Mouse (Mus musculus) forebrain, embryonic 12.5 days (tissue): ENCODE results near the gene Retsat. TPM values are rescaled to one million over a fixed set of nuclear protein-coding genes. Genes with fewer than 3 reads are reported as not detected.

Source experiments
- ATAC-seq: fragments of 200-750 bp; cut with Nextera tagmentation; 2 replicates; pipeline ENCODE4 v1.8.0; 2017; ENCODE audit warnings: moderate TSS enrichment; ENCODE audit not compliant: low FRiP score
- H3K27ac ChIP-seq: fragments of 300-500 bp; sonication (generic); 2 replicates; pipeline ENCODE4 v1.5.1; 2016; ENCODE audit warnings: mild to moderate bottlenecking
- H3K27me3 ChIP-seq: fragments of 300-500 bp; sonication (generic); 2 replicates; pipeline ENCODE4 v1.6.1; 2016; ENCODE audit warnings: mild to moderate bottlenecking
- H3K36me3 ChIP-seq: fragments of 300-500 bp; sonication (generic); replicated peaks from 2 replicates; pipeline ENCODE4 v1.6.1; 2016; ENCODE audit warnings: mild to moderate bottlenecking
- H3K4me1 ChIP-seq: fragments of 300-500 bp; sonication (generic); 2 replicates; pipeline ENCODE4 v1.6.1; 2016
- H3K4me2 ChIP-seq: fragments of 300-500 bp; sonication (generic); 2 replicates; pipeline ENCODE4 v1.6.1; 2016; ENCODE audit warnings: mild to moderate bottlenecking, moderate library complexity
- H3K4me3 ChIP-seq: fragments of 300-500 bp; sonication (generic); replicated peaks from 2 replicates; pipeline ENCODE4 v1.5.1; 2016; ENCODE audit warnings: mild to moderate bottlenecking
- H3K9ac ChIP-seq: fragments of 300-500 bp; sonication (generic); 2 replicates; pipeline ENCODE4 v1.6.1; 2016; ENCODE audit warnings: mild to moderate bottlenecking
- H3K9me3 ChIP-seq: fragments of 300-500 bp; sonication (generic); 2 replicates; pipeline ENCODE4 v1.6.1; 2016
- WGBS: fragments of 180-500 bp; shearing (Covaris S2); methylation state at CpG from one replicate; pipeline ENCODE4 v1.1.7; 2016; 5-methylcytosine and 5-hydroxymethylcytosine counted together
- polyA plus RNA-seq: library from polyadenylated mRNA; unstranded; fragments of >200 nt; fragmentation: Nextera tagmentation; extraction: Ambion mirVana; gene quantifications from 2 replicates; pipeline ENCODE4 v1.2.1, GENCODE M21; 2016

The Retsat gene
- polyA plus RNA-seq, 1 experiment from 2014 or later = 4.6 TPM

DNA sequence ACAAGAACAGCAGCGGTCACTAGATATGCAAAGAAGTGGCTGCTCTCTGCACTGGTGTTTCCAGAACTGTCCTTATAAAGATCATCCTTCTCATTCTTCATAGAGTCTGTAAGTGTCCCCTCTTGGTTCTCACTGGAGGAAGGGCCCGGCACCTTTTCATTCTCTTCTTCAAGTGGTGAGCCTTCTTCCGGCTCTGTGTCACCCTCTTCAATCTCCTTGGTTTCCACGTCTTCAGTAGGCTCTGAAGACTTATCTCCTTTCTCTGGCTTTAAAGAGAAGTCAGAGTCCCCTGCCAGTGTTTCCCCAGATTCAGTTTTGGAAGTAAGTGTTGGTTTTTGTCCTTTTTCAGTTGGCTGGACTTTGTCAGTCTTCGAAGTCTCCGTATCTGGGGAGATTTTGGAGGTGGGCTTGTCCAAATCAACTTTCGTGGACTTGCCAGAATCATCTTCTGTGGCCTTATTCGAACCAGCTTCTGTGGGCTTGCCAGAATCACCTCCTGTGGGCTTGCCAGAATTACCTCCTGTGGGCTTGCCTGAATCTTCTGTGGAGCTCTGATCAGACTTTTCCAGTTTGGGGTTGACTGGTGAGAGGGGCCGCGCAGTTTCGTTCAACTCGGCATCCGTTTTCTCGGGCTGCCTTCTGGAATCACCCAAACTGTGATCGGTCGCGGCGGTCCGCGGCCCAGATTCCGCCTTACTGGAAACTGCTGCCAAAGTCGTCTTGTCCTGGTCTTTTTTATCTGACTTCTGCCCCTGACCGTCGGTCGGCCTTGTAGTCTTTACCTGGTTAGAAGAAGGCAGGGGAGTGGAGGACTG is 17.5 kb downstream of the Retsat start:
- Histone ChIP-seq H3K9me3 (no peaks in the 10 kb centered on the region), H3K27ac (no peak overlapping the region), H3K27me3 (no peaks in the 10 kb centered on the region), H3K4me1 (peaks cover 32% of the 10 kb centered on the region), H3K9ac (peak overlapping the region; percentile 77), H3K36me3 (peaks cover 27% of the 10 kb centered on the region), H3K4me2 (peak overlapping the region; percentile 96), H3K4me3 (peak overlapping the region; percentile 79)
- WGBS = 28% methylated on average over 25 of the region's 25 CpGs
- ATAC-seq = 0 out of 2 replicates have a peak, but pooled peaks have one; percentile 12

DNA sequence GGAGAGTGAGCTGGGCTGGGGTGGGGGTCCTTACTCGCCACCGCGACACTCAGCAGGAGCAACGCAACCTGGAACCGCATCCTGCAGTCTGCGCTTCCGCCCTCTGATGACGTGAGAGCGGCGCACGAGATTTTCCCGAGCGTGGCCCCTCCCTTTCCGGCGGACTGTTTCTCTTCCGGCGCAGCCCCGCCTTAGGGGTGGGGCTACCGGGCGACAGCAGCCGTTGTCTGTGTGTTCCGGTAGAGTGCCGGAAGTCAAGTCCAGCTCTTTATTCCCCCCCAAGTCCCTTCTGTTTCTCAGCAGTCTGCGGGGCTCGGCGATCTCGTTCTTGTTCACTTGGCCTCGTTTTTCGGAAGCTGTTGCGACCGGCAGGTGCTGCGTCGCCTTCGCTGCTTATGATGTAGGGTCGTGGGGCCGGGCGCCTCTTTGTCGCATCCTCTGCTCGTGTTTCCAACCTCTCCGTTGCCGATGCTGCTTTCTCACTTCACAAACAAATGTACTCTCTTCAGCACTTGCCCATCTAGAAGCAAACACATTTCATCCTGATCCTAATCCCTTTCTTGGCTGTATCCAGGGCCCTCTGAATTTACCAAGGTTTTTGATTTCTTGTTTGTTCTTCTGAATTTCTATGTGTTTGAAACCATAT is 18.5 kb downstream of the Retsat start, which contains the start of gene Tgoln1:
Gene Tgoln1, minus strand, starts transcription at position 358 of the 646 bp plus-strand sequence.
- peak within 1 kb of the TSS; percentile 77 for H3K9ac ChIP-seq
- peaks cover 32% of the 10 kb centered on the region for H3K4me1 ChIP-seq
- WGBS = under 1% methylated on average over 41 of the region's 41 CpGs
- peak within 1 kb of the TSS; percentile 96 for H3K4me2 ChIP-seq
- H3K9me3 ChIP-seq = no peaks in the 10 kb centered on the region
- peak; percentile 99 for ATAC-seq
- peaks cover 17% of the 10 kb centered on the region for H3K36me3 ChIP-seq
- H3K4me3 ChIP-seq = peak within 1 kb of the TSS; percentile 79
- H3K27me3 ChIP-seq = no peaks in the 10 kb centered on the region
- peak within 1 kb of the TSS; percentile 96 for H3K27ac ChIP-seq

DNA sequence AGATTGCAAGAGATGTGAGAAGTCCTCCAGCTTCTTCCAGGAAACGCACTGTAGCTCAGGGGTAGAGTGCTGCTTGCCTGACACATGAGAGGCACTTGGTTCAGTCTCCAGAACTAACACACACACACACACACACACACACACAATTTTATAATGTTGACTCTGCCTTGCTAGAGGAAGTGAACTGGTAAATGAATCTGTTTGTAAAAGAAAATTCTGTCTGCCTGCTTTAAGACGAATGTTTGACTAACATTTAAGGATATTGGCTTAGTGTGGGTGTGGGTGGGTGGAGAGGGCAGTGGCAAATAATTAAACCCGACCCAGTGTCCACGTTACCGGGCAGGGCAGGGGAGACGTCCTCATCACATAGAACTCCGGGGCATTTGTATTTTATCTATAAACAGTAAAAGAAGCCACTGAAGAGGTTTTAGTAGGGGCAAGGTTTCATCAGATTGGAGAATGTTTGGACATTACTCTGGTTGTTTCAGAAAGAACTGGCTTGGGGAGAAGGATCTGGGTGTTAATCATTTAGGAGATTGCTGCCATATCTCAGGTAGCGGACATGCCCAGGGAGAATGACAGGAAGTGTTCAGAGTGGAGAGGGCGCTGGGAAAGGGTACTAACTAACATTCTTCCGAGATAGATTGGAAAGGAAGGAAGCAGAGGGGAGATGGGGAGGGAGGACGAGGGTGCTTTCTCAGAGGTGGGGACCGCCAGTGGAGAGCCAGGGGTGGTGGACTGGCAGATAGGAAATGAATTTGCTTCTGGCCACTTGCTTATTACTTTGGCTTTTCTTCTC is 21.7 kb downstream of the Retsat start:
- no peak for ATAC-seq
- 67% methylated on average over 12 of the region's 12 CpGs for WGBS
- Histone ChIP-seq H3K9ac (no peak overlapping the region), H3K4me1 (peaks cover 20% of the 10 kb centered on the region), H3K27me3 (no peaks in the 10 kb centered on the region), H3K36me3 (no peaks in the 10 kb centered on the region), H3K4me3 (no peak overlapping the region), H3K9me3 (no peaks in the 10 kb centered on the region), H3K4me2 (no peak overlapping the region), H3K27ac (no peak overlapping the region)

DNA sequence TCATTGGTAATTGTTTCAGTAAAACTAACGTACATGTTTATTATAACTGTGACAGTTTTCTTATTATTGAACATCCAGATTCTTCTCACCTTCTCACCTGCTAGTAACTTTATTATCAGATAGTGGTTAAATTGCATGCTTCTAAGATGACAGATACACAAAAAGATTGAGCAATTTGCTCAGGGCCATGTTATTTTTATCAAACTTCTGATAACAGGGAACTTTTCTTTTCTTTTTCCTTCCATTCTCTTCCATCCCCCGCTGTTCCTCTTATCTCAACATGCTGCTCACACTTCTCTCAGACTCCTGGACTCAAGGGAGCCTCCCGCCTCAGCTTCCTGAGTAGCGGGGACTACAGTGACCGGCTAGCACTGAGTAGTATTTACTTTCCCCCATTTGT is 22.6 kb downstream of the Retsat start:
- no peak for ATAC-seq
- Histone ChIP-seq H3K27ac (no peak overlapping the region), H3K9me3 (no peaks in the 10 kb centered on the region), H3K4me1 (peaks cover 10% of the 10 kb centered on the region), H3K27me3 (no peaks in the 10 kb centered on the region), H3K9ac (no peak overlapping the region), H3K36me3 (no peaks in the 10 kb centered on the region), H3K4me3 (no peak overlapping the region), H3K4me2 (no peak overlapping the region)
- 83% methylated on average over 5 of the region's 5 CpGs for WGBS

DNA sequence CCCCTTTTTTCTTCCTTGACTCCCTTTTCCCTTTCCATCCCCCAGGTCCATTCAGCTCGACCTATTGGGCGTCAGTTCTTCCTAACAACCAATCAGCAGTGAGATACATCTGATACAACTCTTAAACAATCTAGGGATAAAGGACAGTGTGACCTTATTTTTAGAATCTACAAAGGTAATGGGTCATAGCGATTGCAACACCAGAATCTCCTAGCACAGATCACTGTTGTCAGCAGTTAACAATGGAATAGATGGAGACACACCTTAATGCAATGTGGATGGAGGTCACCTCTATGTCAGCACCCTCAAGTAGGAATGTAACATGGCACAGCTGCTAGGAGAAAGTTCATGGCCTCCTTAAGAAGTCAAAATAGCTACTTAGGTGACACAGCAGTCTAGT is 24.6 kb downstream of the Retsat start:
- Histone ChIP-seq H3K27ac (no peak overlapping the region), H3K36me3 (peaks cover 15% of the 10 kb centered on the region), H3K9ac (no peak overlapping the region), H3K4me3 (no peak overlapping the region), H3K4me1 (no peaks in the 10 kb centered on the region), H3K4me2 (no peak overlapping the region), H3K27me3 (no peaks in the 10 kb centered on the region), H3K9me3 (no peaks in the 10 kb centered on the region)
- ATAC-seq = no peak
- 40% methylated on average over 3 of the region's 3 CpGs for WGBS

DNA sequence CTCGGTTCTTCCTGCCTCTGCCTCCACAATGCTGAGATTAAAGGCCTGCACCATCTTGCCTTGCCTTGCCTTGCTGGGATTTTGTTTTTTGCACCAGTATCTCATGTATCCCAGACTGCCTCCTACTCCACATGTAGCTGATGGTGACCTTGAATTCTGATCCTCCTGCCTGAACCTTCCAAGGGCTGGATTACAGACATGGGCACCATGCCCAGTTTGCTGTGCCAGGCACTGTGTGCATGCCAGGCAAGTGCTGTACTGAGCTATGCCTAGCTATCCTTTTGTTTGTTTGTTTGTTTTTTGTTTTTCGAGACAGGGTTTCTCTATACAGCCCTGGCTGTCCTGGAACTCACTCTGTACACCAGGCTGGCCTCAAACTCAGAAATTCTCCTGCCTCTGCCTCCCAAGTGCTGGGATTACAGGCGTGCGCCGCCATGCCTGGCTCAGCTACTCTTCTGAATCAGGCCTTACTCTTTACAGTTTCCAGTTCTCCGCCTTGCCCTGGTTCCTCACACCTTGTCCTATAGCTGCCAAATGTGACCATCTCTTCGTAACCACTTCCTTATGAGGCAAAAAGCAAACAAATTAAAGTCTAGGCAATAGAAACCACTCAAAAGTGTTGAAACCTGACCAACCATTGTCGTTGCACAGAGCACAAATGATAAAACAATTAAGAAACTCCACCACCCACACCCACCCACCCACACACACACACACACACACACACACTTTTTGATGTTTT is 25.6 kb downstream of the Retsat start:
- Histone ChIP-seq H3K9ac (no peak overlapping the region), H3K9me3 (no peaks in the 10 kb centered on the region), H3K27ac (no peak overlapping the region), H3K27me3 (no peaks in the 10 kb centered on the region), H3K4me3 (no peak overlapping the region), H3K4me2 (no peak overlapping the region), H3K36me3 (peaks cover 23% of the 10 kb centered on the region), H3K4me1 (no peaks in the 10 kb centered on the region)
- no peak for ATAC-seq
- WGBS = 88% methylated on average over 8 of the region's 8 CpGs

DNA sequence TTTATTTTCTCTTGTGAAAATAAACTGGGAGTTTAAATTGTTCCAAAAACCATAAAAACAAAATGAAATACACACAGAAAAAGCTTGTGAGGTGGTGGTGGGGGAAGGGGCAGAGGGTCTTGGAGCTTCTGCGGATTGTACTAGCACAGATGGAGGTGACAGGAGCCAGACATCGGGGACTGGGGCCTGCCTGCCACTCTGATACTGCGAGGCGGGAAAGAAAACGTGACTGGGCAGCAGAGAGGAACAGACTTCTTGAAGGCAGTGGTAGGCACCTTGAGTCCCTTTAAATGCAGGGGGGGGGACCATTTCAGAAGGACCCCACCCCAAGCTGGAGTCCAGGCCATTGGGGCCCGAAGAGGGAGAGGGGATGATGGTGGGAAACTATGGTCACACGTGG is 28.1 kb downstream of the Retsat start:
- no peak overlapping the region for H3K27ac ChIP-seq
- 94% methylated on average over 7 of the region's 7 CpGs for WGBS

DNA sequence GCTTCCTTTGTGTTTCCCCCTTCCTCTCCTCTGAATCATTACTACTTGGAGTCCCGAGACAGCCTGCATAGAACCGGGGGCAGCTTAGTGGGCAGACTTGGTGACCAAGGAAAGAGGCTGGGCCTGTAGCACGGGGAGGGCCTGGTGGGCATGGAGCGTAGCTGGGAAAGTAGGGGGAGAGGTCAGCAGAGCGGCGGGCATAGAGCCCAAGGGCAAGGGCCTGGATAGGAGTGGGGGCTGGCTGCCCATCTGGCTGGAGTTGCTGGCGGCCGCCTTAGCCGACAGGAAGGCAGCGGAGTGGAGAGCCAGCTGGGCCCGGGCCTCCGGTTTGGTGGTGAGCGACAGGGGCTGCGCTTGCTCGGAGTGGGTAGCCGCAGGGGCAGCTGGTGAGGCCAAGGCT is 29.0 kb downstream of the Retsat start:
- 91% methylated on average over 16 of the region's 16 CpGs for WGBS
- no peak for ATAC-seq
- no peak overlapping the region for H3K9ac ChIP-seq
- peaks cover 56% of the 10 kb centered on the region for H3K36me3 ChIP-seq
- no peaks in the 10 kb centered on the region for H3K27me3 ChIP-seq
- no peaks in the 10 kb centered on the region for H3K9me3 ChIP-seq
- H3K4me3 ChIP-seq = no peak overlapping the region
- H3K27ac ChIP-seq = no peak overlapping the region
- no peak overlapping the region for H3K4me2 ChIP-seq
- H3K4me1 ChIP-seq = no peaks in the 10 kb centered on the region

More for the DNA sequence above, 28.1 kb downstream of the Retsat start:
- Histone ChIP-seq H3K4me2 (no peak overlapping the region), H3K27me3 (no peaks in the 10 kb centered on the region), H3K36me3 (peaks cover 47% of the 10 kb centered on the region), H3K4me3 (no peak overlapping the region), H3K4me1 (no peaks in the 10 kb centered on the region), H3K9me3 (no peaks in the 10 kb centered on the region), H3K9ac (no peak overlapping the region)
- no peak for ATAC-seq

DNA sequence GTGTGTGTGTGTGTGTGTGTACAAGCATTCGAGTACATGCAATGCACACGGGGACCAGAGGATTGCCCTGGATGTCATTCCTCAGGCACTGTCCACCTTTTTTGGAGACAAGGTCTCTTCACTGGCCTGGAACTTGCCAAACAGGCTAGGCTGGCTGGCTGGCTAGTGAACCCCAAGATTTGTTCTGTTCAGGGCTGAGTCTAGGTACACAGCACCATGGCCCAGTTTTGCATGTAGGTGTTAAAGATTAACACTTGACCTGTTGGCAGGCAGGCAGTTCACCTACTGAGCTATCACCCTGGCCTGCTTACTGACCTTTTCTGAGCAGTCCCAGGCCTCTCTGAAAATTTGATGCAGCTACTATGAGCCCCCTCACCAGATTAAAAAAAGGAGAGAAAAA is 32.1 kb downstream of the Retsat start:
- WGBS = 95% methylated on average over 2 of the region's 2 CpGs
- no peaks in the 10 kb centered on the region for H3K4me1 ChIP-seq
- no peak overlapping the region for H3K9ac ChIP-seq
- H3K36me3 ChIP-seq = peaks cover 61% of the 10 kb centered on the region
- H3K27me3 ChIP-seq = no peaks in the 10 kb centered on the region
- H3K9me3 ChIP-seq = no peaks in the 10 kb centered on the region
- H3K4me2 ChIP-seq = no peak overlapping the region
- no peak overlapping the region for H3K27ac ChIP-seq
- H3K4me3 ChIP-seq = no peak overlapping the region
- no peak for ATAC-seq

DNA sequence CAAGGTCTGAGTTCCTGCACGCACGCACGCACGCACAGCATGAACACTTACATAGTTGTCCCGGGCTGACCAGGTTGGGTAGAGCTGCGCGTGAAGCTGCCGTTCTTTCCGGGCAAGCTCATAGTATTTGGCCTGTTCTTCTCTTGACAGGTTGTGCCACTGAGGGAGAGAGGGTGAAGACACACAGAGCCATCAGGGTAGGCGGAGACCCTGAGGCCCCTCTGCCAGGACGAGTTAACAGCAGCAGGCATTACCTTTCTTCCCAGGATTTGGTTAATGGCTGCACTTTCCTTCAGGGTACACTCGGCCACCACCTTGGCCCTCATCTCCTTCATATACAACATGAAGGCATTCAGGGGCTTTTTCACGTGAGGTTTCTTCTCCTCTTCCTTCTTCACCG is 32.7 kb downstream of the Retsat start:
- no peak for ATAC-seq
- Histone ChIP-seq H3K27me3 (no peaks in the 10 kb centered on the region), H3K4me2 (no peak overlapping the region), H3K36me3 (peaks cover 61% of the 10 kb centered on the region), H3K27ac (no peak overlapping the region), H3K4me3 (no peak overlapping the region), H3K9me3 (no peaks in the 10 kb centered on the region), H3K9ac (no peak overlapping the region), H3K4me1 (no peaks in the 10 kb centered on the region)
- WGBS = 95% methylated on average over 14 of the region's 14 CpGs

DNA sequence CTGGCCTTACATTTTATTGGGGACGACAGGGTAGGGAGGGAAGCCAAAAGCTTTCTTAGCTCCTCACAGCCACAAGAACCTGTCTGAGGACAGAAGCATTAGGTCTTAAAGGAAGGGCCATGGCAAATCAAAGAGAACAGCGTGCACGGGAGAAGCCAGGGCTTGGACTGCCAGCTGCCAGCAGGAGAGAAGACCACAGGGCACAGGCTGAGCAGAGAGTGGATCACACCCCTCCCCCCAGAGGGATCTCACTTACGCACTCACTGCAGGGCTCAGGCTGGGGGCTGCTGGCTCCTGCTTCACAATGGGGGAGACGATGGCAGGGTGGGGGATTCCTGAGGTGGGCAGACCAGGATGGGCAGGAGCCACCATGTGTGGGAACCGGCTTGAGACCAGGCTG is 33.4 kb downstream of the Retsat start:
- H3K9ac ChIP-seq = no peak overlapping the region
- no peaks in the 10 kb centered on the region for H3K9me3 ChIP-seq
- no peak; the same call in 1 of the 2 replicates for ATAC-seq
- no peaks in the 10 kb centered on the region for H3K27me3 ChIP-seq
- H3K36me3 ChIP-seq = peaks cover 56% of the 10 kb centered on the region
- no peak overlapping the region for H3K27ac ChIP-seq
- no peak overlapping the region for H3K4me3 ChIP-seq
- WGBS = 87% methylated on average over 6 of the region's 6 CpGs
- no peaks in the 10 kb centered on the region for H3K4me1 ChIP-seq
- H3K4me2 ChIP-seq = no peak overlapping the region

DNA sequence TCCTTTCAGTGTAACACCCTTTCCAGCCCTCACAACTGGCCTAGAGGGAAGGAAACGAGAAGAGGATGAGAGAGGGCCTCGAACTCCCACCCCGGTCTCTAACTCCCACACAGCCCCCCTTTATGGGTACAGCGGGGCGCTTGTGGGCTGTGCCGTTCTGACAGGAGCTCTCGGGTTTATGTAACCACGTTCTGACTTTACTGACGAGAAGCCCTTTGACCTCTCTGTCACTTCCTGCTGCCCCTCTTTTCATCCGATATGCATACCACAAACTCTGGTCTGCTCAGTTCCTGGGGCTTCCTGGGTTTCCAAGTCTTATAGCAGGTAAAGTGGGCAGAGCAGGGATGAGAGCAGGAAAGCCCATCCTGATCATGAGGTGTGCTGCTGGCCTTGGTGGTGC is 36.0 kb downstream of the Retsat start:
- no peak for ATAC-seq

More for the DNA sequence above, 36.0 kb downstream of the Retsat start:
- H3K4me2 ChIP-seq = no peak overlapping the region
- 90% methylated on average over 10 of the region's 10 CpGs for WGBS
- H3K27ac ChIP-seq = no peak overlapping the region
- no peak overlapping the region for H3K4me3 ChIP-seq
- H3K9ac ChIP-seq = no peak overlapping the region
- no peaks in the 10 kb centered on the region for H3K27me3 ChIP-seq
- no peaks in the 10 kb centered on the region for H3K9me3 ChIP-seq
- peaks cover 34% of the 10 kb centered on the region for H3K36me3 ChIP-seq
- H3K4me1 ChIP-seq = no peaks in the 10 kb centered on the region
